Mouse (Mus musculus) WW6 (cell line): ENCODE measurements around the gene Rasgef1b.

Experiments
- DNase-seq: peaks from one replicate; pipeline ENCODE4 v3.0.0-alpha.2; 2013; ENCODE audit warnings: low read depth, low spot score

The Rasgef1b gene

GRCm38 (mm10) chr5:99541999-99542765, 186.7 kb downstream of the Rasgef1b start:
- no peak for DNase-seq

- no peak for DNase-seq
These were observed 187.5 kb downstream of the Rasgef1b start for GRCm38 (mm10) chr5:99541321-99541895.

- DNase-seq = no peak
These were observed 195.4 kb downstream of the Rasgef1b start for GRCm38 (mm10) chr5:99533416-99533815.

GRCm38 (mm10) chr5:99526797-99527201, 202.1 kb downstream of the Rasgef1b start:
- DNase-seq = no peak

GRCm38 (mm10) chr5:99525649-99526048, 203.2 kb downstream of the Rasgef1b start:
- no peak for DNase-seq

GRCm38 (mm10) chr5:99522571-99523269, 206.1 kb downstream of the Rasgef1b start:
- DNase-seq = no peak

- no peak for DNase-seq
These were observed 207.5 kb downstream of the Rasgef1b start for GRCm38 (mm10) chr5:99521411-99521810.

- no peak for DNase-seq
These were observed 209.3 kb downstream of the Rasgef1b start for GRCm38 (mm10) chr5:99519556-99519955.

GRCm38 (mm10) chr5:99519023-99519422, 209.8 kb downstream of the Rasgef1b start:
- no peak for DNase-seq

- no peak for DNase-seq
These were observed 212.7 kb downstream of the Rasgef1b start for GRCm38 (mm10) chr5:99516207-99516606.

GRCm38 (mm10) chr5:99515764-99516163, 213.1 kb downstream of the Rasgef1b start:
- no peak for DNase-seq

GRCm38 (mm10) chr5:99513209-99513880, 215.5 kb downstream of the Rasgef1b start:
- DNase-seq = no peak

- no peak for DNase-seq
These were observed 217.8 kb downstream of the Rasgef1b start for GRCm38 (mm10) chr5:99511081-99511480.

- no peak for DNase-seq
These were observed 222.8 kb downstream of the Rasgef1b start for GRCm38 (mm10) chr5:99506109-99506508.

- no peak for DNase-seq
These were observed 224.5 kb downstream of the Rasgef1b start for GRCm38 (mm10) chr5:99504349-99504830.

- no peak for DNase-seq
These were observed 226.2 kb downstream of the Rasgef1b start for GRCm38 (mm10) chr5:99502681-99503080.

- no peak for DNase-seq
These were observed 229.3 kb downstream of the Rasgef1b start for GRCm38 (mm10) chr5:99499404-99500089.

GRCm38 (mm10) chr5:99497856-99498255, 231.0 kb downstream of the Rasgef1b start:
- no peak for DNase-seq

GRCm38 (mm10) chr5:99496931-99497782, 231.7 kb downstream of the Rasgef1b start:
- DNase-seq = no peak

GRCm38 (mm10) chr5:99496157-99496453, 232.8 kb downstream of the Rasgef1b start:
- DNase-seq = no peak
